Mouse (Mus musculus): ENCODE measurements around the gene Tubgcp6. TPM values are rescaled to one million over a fixed set of nuclear protein-coding genes. Genes with fewer than 3 reads are reported as not detected.
A peak's percentile ranks its signal among the peaks of the same experiment; 100 is the strongest.

Gene Tubgcp6
- polyA plus RNA-seq, 1 experiment from 2014 or later, result 12.9 TPM

- 83% methylated on average over 12 of the region's 12 CpGs for WGBS
- peaks cover 38% of the 10 kb centered on the region for H3K27me3 ChIP-seq (replicated peaks)
- H3K9me3 ChIP-seq, result no peaks in the 10 kb centered on the region
- H3K4me2 ChIP-seq, result no peak overlapping the region
- H3K4me1 ChIP-seq, result peaks cover 3% of the 10 kb centered on the region; the same call in 1 of the 2 replicates
- no peaks in the 10 kb centered on the region for H3K36me3 ChIP-seq
- H3K9ac ChIP-seq, result no peak overlapping the region
- H3K4me3 ChIP-seq (replicated peaks), result no peak overlapping the region; the same call in 1 of the 2 replicates
- no peak for ATAC-seq (ENCODE audit: insufficient read depth, low FRiP score, low read depth)
- no peak overlapping the region for H3K27ac ChIP-seq
These were observed 62.0 kb downstream of the Tubgcp6 start for GRCm38 (mm10) chr15:89060811-89061460.

GRCm38 (mm10) chr15:89060032-89060681, 62.8 kb downstream of the Tubgcp6 start:
- 3% methylated on average over 43 of the region's 48 CpGs for WGBS
- Histone ChIP-seq H3K36me3 (no peaks in the 10 kb centered on the region), H3K4me3 (replicated peaks) (peak overlapping the region; percentile 54), H3K9ac (0 out of 2 replicates have a peak overlapping the region, but pooled peaks have one; percentile 16), H3K9me3 (no peaks in the 10 kb centered on the region), H3K4me2 (peak overlapping the region; percentile 98), H3K27me3 (replicated peaks) (peaks cover 35% of the 10 kb centered on the region), H3K27ac (no peak overlapping the region), H3K4me1 (peaks cover 3% of the 10 kb centered on the region; the same call in 1 of the 2 replicates)
- peak; percentile 28; the same call in 1 of the 2 replicates for ATAC-seq (ENCODE audit: insufficient read depth, low FRiP score, low read depth)

GRCm38 (mm10) chr15:89059161-89059931, 63.6 kb downstream of the Tubgcp6 start, which contains the start of gene Panx2:
Gene Panx2, plus strand, starts transcription at chr15:89059734.
- Histone ChIP-seq H3K27me3 (replicated peaks) (peaks cover 35% of the 10 kb centered on the region), H3K4me2 (peak within 1 kb of the TSS; percentile 98), H3K9me3 (no peaks in the 10 kb centered on the region), H3K9ac (peak within 1 kb of the TSS; percentile 16; the same call in 1 of the 2 replicates), H3K4me3 (replicated peaks) (peak within 1 kb of the TSS; percentile 54), H3K36me3 (no peaks in the 10 kb centered on the region), H3K27ac (no peak within 1 kb of the TSS), H3K4me1 (peaks cover 3% of the 10 kb centered on the region; the same call in 1 of the 2 replicates)
- WGBS, result 2% methylated on average over 37 of the region's 57 CpGs
- peak; percentile 28; the same call in 1 of the 2 replicates for ATAC-seq (ENCODE audit: insufficient read depth, low FRiP score, low read depth)

- ATAC-seq (ENCODE audit: insufficient read depth, low FRiP score, low read depth), result no peak
- Histone ChIP-seq H3K9me3 (no peaks in the 10 kb centered on the region), H3K4me1 (peaks cover 3% of the 10 kb centered on the region; the same call in 1 of the 2 replicates), H3K27ac (no peak overlapping the region), H3K4me3 (replicated peaks) (peak overlapping the region; percentile 54), H3K27me3 (replicated peaks) (peaks cover 35% of the 10 kb centered on the region), H3K9ac (no peak overlapping the region), H3K4me2 (no peak overlapping the region), H3K36me3 (no peaks in the 10 kb centered on the region)
- 26% methylated on average over 6 of the region's 6 CpGs for WGBS
These were observed 64.2 kb downstream of the Tubgcp6 start for GRCm38 (mm10) chr15:89058736-89059135.

- WGBS, result 89% methylated on average over 7 of the region's 7 CpGs
- ATAC-seq (ENCODE audit: insufficient read depth, low FRiP score, low read depth), result no peak
- no peaks in the 10 kb centered on the region for H3K36me3 ChIP-seq
These were observed 68.2 kb downstream of the Tubgcp6 start for GRCm38 (mm10) chr15:89054666-89055065.

More at GRCm38 (mm10) chr15:89054666-89055065, 68.2 kb downstream of the Tubgcp6 start:
- Histone ChIP-seq H3K9ac (peak overlapping the region; percentile 2; the same call in 1 of the 2 replicates), H3K9me3 (no peaks in the 10 kb centered on the region), H3K4me1 (no peaks in the 10 kb centered on the region), H3K27me3 (replicated peaks) (peaks cover 18% of the 10 kb centered on the region), H3K4me3 (replicated peaks) (no peak overlapping the region), H3K27ac (no peak overlapping the region), H3K4me2 (no peak overlapping the region)

Small RNAs within 50 kb of the gene (microRNA-seq; reads per million reads assigned to microRNA genes)
- gene Mir7118, result 0.58 reads per million

Other genes starting within 250 kb of the Tubgcp6 start
- gene Ttll8, start 168.7 kb downstream of the Tubgcp6 start, polyA plus RNA-seq (2015; fragmentation: Nextera tagmentation; extraction: Ambion mirVana), result not detected in 2 replicates
- 0.09 TPM in 1 of 2 replicates, not detected in the other for gene Mlc1, start 144.1 kb downstream of the Tubgcp6 start, polyA plus RNA-seq (2015; fragmentation: Nextera tagmentation; extraction: Ambion mirVana)
- 0.08 TPM in 1 of 2 replicates, not detected in the other for gene Mov10l1, start 140.2 kb downstream of the Tubgcp6 start, polyA plus RNA-seq (2015; fragmentation: Nextera tagmentation; extraction: Ambion mirVana)
- 0.55 and 0.64 TPM in 2 replicates for gene Panx2, start 63.4 kb downstream of the Tubgcp6 start, polyA plus RNA-seq (2015; fragmentation: Nextera tagmentation; extraction: Ambion mirVana)
- gene Trabd, start 48.0 kb downstream of the Tubgcp6 start, polyA plus RNA-seq (2015; fragmentation: Nextera tagmentation; extraction: Ambion mirVana), result 57.1 and 60.0 TPM in 2 replicates
- 17.9 and 19.7 TPM in 2 replicates for gene Selenoo, start 34.0 kb downstream of the Tubgcp6 start, polyA plus RNA-seq (2015; fragmentation: Nextera tagmentation; extraction: Ambion mirVana)
- 20.9 and 23.3 TPM in 2 replicates for gene Hdac10, start 5.6 kb upstream of the Tubgcp6 start, polyA plus RNA-seq (2015; fragmentation: Nextera tagmentation; extraction: Ambion mirVana)
- 3.8 and 4.7 TPM in 2 replicates for gene Mapk12, start 17.6 kb upstream of the Tubgcp6 start, polyA plus RNA-seq (2015; fragmentation: Nextera tagmentation; extraction: Ambion mirVana)
- 5.9 and 6.4 TPM in 2 replicates for gene Mapk11, start 26.5 kb upstream of the Tubgcp6 start, polyA plus RNA-seq (2015; fragmentation: Nextera tagmentation; extraction: Ambion mirVana)
- 128 and 129 TPM in 2 replicates for gene Plxnb2, start 57.7 kb upstream of the Tubgcp6 start, polyA plus RNA-seq (2015; fragmentation: Nextera tagmentation; extraction: Ambion mirVana)
- 12.5 and 14.9 TPM in 2 replicates for gene Dennd6b, start 73.4 kb upstream of the Tubgcp6 start, polyA plus RNA-seq (2015; fragmentation: Nextera tagmentation; extraction: Ambion mirVana)
- gene Ppp6r2, start 88.4 kb upstream of the Tubgcp6 start, polyA plus RNA-seq (2015; fragmentation: Nextera tagmentation; extraction: Ambion mirVana), result 25.4 and 28.5 TPM in 2 replicates
- 45.3 and 45.9 TPM in 2 replicates for gene Sbf1, start 192.2 kb upstream of the Tubgcp6 start, polyA plus RNA-seq (2015; fragmentation: Nextera tagmentation; extraction: Ambion mirVana)
- 0.76 and 1.1 TPM in 2 replicates for gene Adm2, start 199.6 kb upstream of the Tubgcp6 start, polyA plus RNA-seq (2015; fragmentation: Nextera tagmentation; extraction: Ambion mirVana)
- 0.53 and 0.71 TPM in 2 replicates for gene Miox, start 211.3 kb upstream of the Tubgcp6 start, polyA plus RNA-seq (2015; fragmentation: Nextera tagmentation; extraction: Ambion mirVana)
- 57.3 and 62.3 TPM in 2 replicates for gene Lmf2, start 232.5 kb upstream of the Tubgcp6 start, polyA plus RNA-seq (2015; fragmentation: Nextera tagmentation; extraction: Ambion mirVana)
- 127 and 141 TPM in 2 replicates for gene Ncaph2, start 232.6 kb upstream of the Tubgcp6 start, polyA plus RNA-seq (2015; fragmentation: Nextera tagmentation; extraction: Ambion mirVana)

Data from stomach, embryonic 15.5 days (tissue).